Mouse (Mus musculus) forebrain, embryonic 12.5 days (tissue): ENCODE data around the gene Ammecr1. TPM values are rescaled to one million over a fixed set of nuclear protein-coding genes. Genes with fewer than 3 reads are reported as not detected.

Source experiments
- ATAC-seq: fragments of 200-750 bp; cut with Nextera tagmentation; 2 replicates; pipeline ENCODE4 v1.8.0; 2017; ENCODE audit warnings: moderate TSS enrichment; ENCODE audit not compliant: low FRiP score
- H3K27ac ChIP-seq: fragments of 300-500 bp; sonication (generic); 2 replicates; pipeline ENCODE4 v1.5.1; 2016; ENCODE audit warnings: mild to moderate bottlenecking
- H3K27me3 ChIP-seq: fragments of 300-500 bp; sonication (generic); 2 replicates; pipeline ENCODE4 v1.6.1; 2016; ENCODE audit warnings: mild to moderate bottlenecking
- H3K36me3 ChIP-seq: fragments of 300-500 bp; sonication (generic); replicated peaks from 2 replicates; pipeline ENCODE4 v1.6.1; 2016; ENCODE audit warnings: mild to moderate bottlenecking
- H3K4me1 ChIP-seq: fragments of 300-500 bp; sonication (generic); 2 replicates; pipeline ENCODE4 v1.6.1; 2016
- H3K4me2 ChIP-seq: fragments of 300-500 bp; sonication (generic); 2 replicates; pipeline ENCODE4 v1.6.1; 2016; ENCODE audit warnings: mild to moderate bottlenecking, moderate library complexity
- H3K4me3 ChIP-seq: fragments of 300-500 bp; sonication (generic); replicated peaks from 2 replicates; pipeline ENCODE4 v1.5.1; 2016; ENCODE audit warnings: mild to moderate bottlenecking
- H3K9ac ChIP-seq: fragments of 300-500 bp; sonication (generic); 2 replicates; pipeline ENCODE4 v1.6.1; 2016; ENCODE audit warnings: mild to moderate bottlenecking
- H3K9me3 ChIP-seq: fragments of 300-500 bp; sonication (generic); 2 replicates; pipeline ENCODE4 v1.6.1; 2016
- WGBS: fragments of 180-500 bp; shearing (Covaris S2); methylation state at CpG from one replicate; pipeline ENCODE4 v1.1.7; 2016; 5-methylcytosine and 5-hydroxymethylcytosine counted together
- polyA plus RNA-seq: library from polyadenylated mRNA; unstranded; fragments of >200 nt; fragmentation: Nextera tagmentation; extraction: Ambion mirVana; gene quantifications from 2 replicates; pipeline ENCODE4 v1.2.1, GENCODE M21; 2016

Gene Ammecr1
- polyA plus RNA-seq, 1 experiment from 2014 or later, result 11.3 TPM

- Histone ChIP-seq H3K27me3 (peaks cover 21% of the 10 kb centered on the region), H3K4me3 (no peak overlapping the region)
Observed at GRCm38 (mm10) chrX:142901915-142902314, 64.6 kb downstream of the Ammecr1 start.

GRCm38 (mm10) chrX:142898295-142898887, 68.1 kb downstream of the Ammecr1 start:
- Histone ChIP-seq H3K27ac (no peak overlapping the region), H3K9ac (no peak overlapping the region), H3K27me3 (peaks cover 15% of the 10 kb centered on the region), H3K4me2 (no peak overlapping the region), H3K4me3 (no peak overlapping the region), H3K4me1 (no peaks in the 10 kb centered on the region), H3K9me3 (no peaks in the 10 kb centered on the region), H3K36me3 (no peaks in the 10 kb centered on the region)
- WGBS, result 87% methylated on average over 9 of the region's 9 CpGs
- ATAC-seq, result no peak

More at GRCm38 (mm10) chrX:142901915-142902314, 64.6 kb downstream of the Ammecr1 start:
- 92% methylated on average over 4 of the region's 4 CpGs for WGBS
- Histone ChIP-seq H3K4me2 (no peak overlapping the region), H3K36me3 (no peaks in the 10 kb centered on the region), H3K9ac (no peak overlapping the region), H3K4me1 (no peaks in the 10 kb centered on the region), H3K27ac (no peak overlapping the region), H3K9me3 (no peaks in the 10 kb centered on the region)
- ATAC-seq, result no peak

- Histone ChIP-seq H3K9ac (no peak overlapping the region), H3K4me2 (no peak overlapping the region), H3K9me3 (no peaks in the 10 kb centered on the region), H3K36me3 (no peaks in the 10 kb centered on the region), H3K4me1 (no peaks in the 10 kb centered on the region), H3K4me3 (no peak overlapping the region), H3K27me3 (peaks cover 10% of the 10 kb centered on the region), H3K27ac (no peak overlapping the region)
- no peak for ATAC-seq
- 89% methylated on average over 6 of the region's 6 CpGs for WGBS
Observed at GRCm38 (mm10) chrX:142897477-142898000, 69.0 kb downstream of the Ammecr1 start.

GRCm38 (mm10) chrX:142895316-142895715, 71.2 kb downstream of the Ammecr1 start:
- WGBS, result 78% methylated on average over 2 of the region's 2 CpGs
- Histone ChIP-seq H3K4me2 (no peak overlapping the region), H3K9ac (no peak overlapping the region), H3K9me3 (no peaks in the 10 kb centered on the region), H3K4me3 (no peak overlapping the region), H3K36me3 (no peaks in the 10 kb centered on the region), H3K27me3 (peaks cover 3% of the 10 kb centered on the region), H3K4me1 (no peaks in the 10 kb centered on the region), H3K27ac (no peak overlapping the region)
- no peak for ATAC-seq

GRCm38 (mm10) chrX:142885962-142886361, 80.6 kb downstream of the Ammecr1 start:
- no peaks in the 10 kb centered on the region for H3K9me3 ChIP-seq
- H3K4me2 ChIP-seq, result no peak overlapping the region
- H3K27me3 ChIP-seq, result 0 out of 2 replicates have a peak, but pooled peaks cover 2% of the 10 kb centered on the region
- H3K9ac ChIP-seq, result no peak overlapping the region
- no peaks in the 10 kb centered on the region for H3K4me1 ChIP-seq
- ATAC-seq, result no peak
- no peaks in the 10 kb centered on the region for H3K36me3 ChIP-seq
- WGBS, result 83% methylated on average over 7 of the region's 7 CpGs
- H3K27ac ChIP-seq, result no peak overlapping the region
- no peak overlapping the region for H3K4me3 ChIP-seq

GRCm38 (mm10) chrX:142883593-142883992, 82.9 kb downstream of the Ammecr1 start:
- WGBS, result 86% methylated on average over 4 of the region's 4 CpGs
- H3K9ac ChIP-seq, result no peak overlapping the region
- no peaks in the 10 kb centered on the region for H3K36me3 ChIP-seq
- H3K9me3 ChIP-seq, result no peaks in the 10 kb centered on the region
- no peak for ATAC-seq
- 0 out of 2 replicates have a peak, but pooled peaks cover 2% of the 10 kb centered on the region for H3K27me3 ChIP-seq
- H3K4me2 ChIP-seq, result no peak overlapping the region
- no peaks in the 10 kb centered on the region for H3K4me1 ChIP-seq
- H3K27ac ChIP-seq, result no peak overlapping the region
- H3K4me3 ChIP-seq, result no peak overlapping the region

GRCm38 (mm10) chrX:142882255-142882654, 84.3 kb downstream of the Ammecr1 start:
- Histone ChIP-seq H3K4me2 (no peak overlapping the region), H3K27me3 (0 out of 2 replicates have a peak, but pooled peaks cover 2% of the 10 kb centered on the region), H3K36me3 (no peaks in the 10 kb centered on the region), H3K4me1 (no peaks in the 10 kb centered on the region), H3K9ac (no peak overlapping the region), H3K4me3 (no peak overlapping the region), H3K27ac (no peak overlapping the region), H3K9me3 (no peaks in the 10 kb centered on the region)
- ATAC-seq, result no peak
- WGBS, result 92% methylated on average over 5 of the region's 5 CpGs

GRCm38 (mm10) chrX:142869844-142870243, 96.7 kb downstream of the Ammecr1 start:
- H3K27ac ChIP-seq, result no peak overlapping the region
- H3K4me2 ChIP-seq, result no peak overlapping the region
- WGBS, result 62% methylated on average over 2 of the region's 2 CpGs
- no peak overlapping the region for H3K4me3 ChIP-seq
- peak; percentile 44; the same call in 1 of the 2 replicates for ATAC-seq
- no peaks in the 10 kb centered on the region for H3K36me3 ChIP-seq
- no peaks in the 10 kb centered on the region for H3K4me1 ChIP-seq
- peaks cover 5% of the 10 kb centered on the region; the same call in 1 of the 2 replicates for H3K27me3 ChIP-seq
- H3K9ac ChIP-seq, result no peak overlapping the region
- H3K9me3 ChIP-seq, result no peaks in the 10 kb centered on the region

- H3K9me3 ChIP-seq, result no peaks in the 10 kb centered on the region
- peaks cover 8% of the 10 kb centered on the region; the same call in 1 of the 2 replicates for H3K27me3 ChIP-seq
- no peak overlapping the region for H3K4me3 ChIP-seq
- ATAC-seq, result no peak
- no peak overlapping the region for H3K4me2 ChIP-seq
- H3K27ac ChIP-seq, result no peak overlapping the region
- 91% methylated on average over 9 of the region's 9 CpGs for WGBS
- H3K36me3 ChIP-seq, result no peaks in the 10 kb centered on the region
- no peak overlapping the region for H3K9ac ChIP-seq
- no peaks in the 10 kb centered on the region for H3K4me1 ChIP-seq
Observed at GRCm38 (mm10) chrX:142848032-142848431, 118.5 kb downstream of the Ammecr1 start.

- Histone ChIP-seq H3K4me1 (no peaks in the 10 kb centered on the region), H3K36me3 (no peaks in the 10 kb centered on the region), H3K9me3 (no peaks in the 10 kb centered on the region), H3K27ac (no peak overlapping the region), H3K9ac (no peak overlapping the region), H3K4me3 (no peak overlapping the region), H3K4me2 (no peak overlapping the region), H3K27me3 (peaks cover 13% of the 10 kb centered on the region; the same call in 1 of the 2 replicates)
- WGBS, result 89% methylated on average over 6 of the region's 6 CpGs
- no peak for ATAC-seq
Observed at GRCm38 (mm10) chrX:142846266-142846665, 120.3 kb downstream of the Ammecr1 start.

- H3K9me3 ChIP-seq, result no peaks in the 10 kb centered on the region
- no peak overlapping the region for H3K9ac ChIP-seq
- ATAC-seq, result no peak
- H3K27me3 ChIP-seq, result peaks cover 9% of the 10 kb centered on the region; the same call in 1 of the 2 replicates
- H3K4me1 ChIP-seq, result no peaks in the 10 kb centered on the region
- H3K4me3 ChIP-seq, result no peak overlapping the region
- no peak overlapping the region for H3K27ac ChIP-seq
- WGBS, result 86% methylated on average over 4 of the region's 4 CpGs
- no peaks in the 10 kb centered on the region for H3K36me3 ChIP-seq
- no peak overlapping the region for H3K4me2 ChIP-seq
Observed at GRCm38 (mm10) chrX:142841916-142842315, 124.6 kb downstream of the Ammecr1 start.

GRCm38 (mm10) chrX:142839411-142839810, 127.1 kb downstream of the Ammecr1 start:
- Histone ChIP-seq H3K27me3 (0 out of 2 replicates have a peak, but pooled peaks cover 9% of the 10 kb centered on the region), H3K9ac (no peak overlapping the region), H3K4me2 (no peak overlapping the region), H3K27ac (no peak overlapping the region), H3K4me3 (no peak overlapping the region), H3K4me1 (no peaks in the 10 kb centered on the region), H3K9me3 (no peaks in the 10 kb centered on the region), H3K36me3 (no peaks in the 10 kb centered on the region)
- ATAC-seq, result no peak
- WGBS, result 83% methylated on average over 7 of the region's 7 CpGs

- no peak overlapping the region for H3K4me2 ChIP-seq
- WGBS, result 71% methylated on average over 2 of the region's 2 CpGs
- H3K27ac ChIP-seq, result no peak overlapping the region
- no peaks in the 10 kb centered on the region for H3K36me3 ChIP-seq
- H3K27me3 ChIP-seq, result 0 out of 2 replicates have a peak, but pooled peaks cover 9% of the 10 kb centered on the region
- H3K9ac ChIP-seq, result no peak overlapping the region
- no peak for ATAC-seq
- no peaks in the 10 kb centered on the region for H3K4me1 ChIP-seq
- H3K4me3 ChIP-seq, result no peak overlapping the region
- H3K9me3 ChIP-seq, result no peaks in the 10 kb centered on the region
Observed at GRCm38 (mm10) chrX:142838841-142839240, 127.7 kb downstream of the Ammecr1 start.
